Mouse (Mus musculus): ENCODE measurements around the gene Ier2. TPM values are rescaled to one million over a fixed set of nuclear protein-coding genes. Genes with fewer than 3 reads are reported as not detected.

The Ier2 gene
- polyA plus RNA-seq, 1 experiment = 14.7 TPM

Other genes starting within 250 kb of the Ier2 start
- gene Trmt1, start 23.5 kb upstream of the Ier2 start, polyA plus RNA-seq (2012; rRNA removed) = 71.7 and 76.3 TPM in 2 replicates
- 39.5 and 49.4 TPM in 2 replicates for gene Nacc1, start 25.0 kb upstream of the Ier2 start, polyA plus RNA-seq (2012; rRNA removed)
- gene Lyl1, start 38.6 kb upstream of the Ier2 start, polyA plus RNA-seq (2012; rRNA removed) = 7.8 and 8.7 TPM in 2 replicates
- gene G430095P16Rik, start 60.2 kb upstream of the Ier2 start, polyA plus RNA-seq (2012; rRNA removed) = 1.0 and 1.2 TPM in 2 replicates
- gene Nfix, start 137.5 kb upstream of the Ier2 start, polyA plus RNA-seq (2012; rRNA removed) = 21.7 and 77.0 TPM in 2 replicates
- 4.7 and 4.8 TPM in 2 replicates for gene Dand5, start 160.0 kb upstream of the Ier2 start, polyA plus RNA-seq (2012; rRNA removed)
- gene Gadd45gip1, start 168.7 kb upstream of the Ier2 start, polyA plus RNA-seq (2012; rRNA removed) = 22.0 and 22.2 TPM in 2 replicates
- gene Rad23a, start 177.8 kb upstream of the Ier2 start, polyA plus RNA-seq (2012; rRNA removed) = 63.3 and 69.9 TPM in 2 replicates
- gene Calr, start 184.1 kb upstream of the Ier2 start, polyA plus RNA-seq (2012; rRNA removed) = 362 and 430 TPM in 2 replicates
- gene Farsa, start 194.1 kb upstream of the Ier2 start, polyA plus RNA-seq (2012; rRNA removed) = 39.2 and 51.4 TPM in 2 replicates
- gene Syce2, start 209.3 kb upstream of the Ier2 start, polyA plus RNA-seq (2012; rRNA removed) = 2.8 and 3.2 TPM in 2 replicates
- gene Gcdh, start 231.1 kb upstream of the Ier2 start, polyA plus RNA-seq (2012; rRNA removed) = 31.4 and 33.1 TPM in 2 replicates
- 0.15 TPM in 2 replicates for gene Klf1, start 239.1 kb upstream of the Ier2 start, polyA plus RNA-seq (2012; rRNA removed)
- gene Dnase2a, start 245.7 kb upstream of the Ier2 start, polyA plus RNA-seq (2012; rRNA removed) = 18.4 and 20.4 TPM in 2 replicates